Mouse (Mus musculus) heart, postnatal 36 days (tissue): Measurements from ENCODE around the gene Olfr845. TPM values are rescaled to one million over a fixed set of nuclear protein-coding genes. Genes with fewer than 3 reads are reported as not detected.

ENCODE experiments used
- DNase-seq, 2 experiments: peaks; one replicate each; pipeline ENCODE4 v3.0.0; 2021 to 2022
- intact Hi-C: fragments of 180-260 bp; cut with DNase I; formaldehyde crosslinking; loops from one replicate; pipeline ENCODE4 v1.15.1; 2025
- total RNA-seq, 2 experiments: library from RNA; stranded (reverse); gene quantifications; 2 replicates each; pipeline ENCODE4 v1.2.3; 2021

Gene Olfr845
- total RNA-seq, result not detected

DNA sequence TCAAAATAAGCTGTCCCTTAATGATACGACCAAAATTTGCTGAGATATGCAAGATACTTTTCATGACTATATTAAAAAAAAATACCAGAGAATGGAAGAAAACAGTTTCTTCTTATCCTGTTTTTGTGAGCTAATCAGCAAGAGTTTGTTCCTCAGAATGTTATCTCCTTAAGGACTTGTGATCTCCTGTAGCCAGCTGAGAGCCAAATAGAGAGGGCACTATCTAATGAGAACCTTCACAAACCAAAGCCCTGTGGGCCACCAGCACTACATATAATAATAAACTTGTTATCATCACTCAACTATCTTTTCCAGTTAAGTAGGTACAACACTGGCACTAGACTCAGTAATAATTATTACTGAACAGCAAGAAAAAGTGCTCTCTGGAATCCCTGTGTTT is at the start of gene Olfr845:
TSS of gene Olfr845 (plus strand) at position 301 of the 400 bp plus-strand sequence.
- intact Hi-C loops, result no loop called here
- DNase-seq, result no peak

DNA sequence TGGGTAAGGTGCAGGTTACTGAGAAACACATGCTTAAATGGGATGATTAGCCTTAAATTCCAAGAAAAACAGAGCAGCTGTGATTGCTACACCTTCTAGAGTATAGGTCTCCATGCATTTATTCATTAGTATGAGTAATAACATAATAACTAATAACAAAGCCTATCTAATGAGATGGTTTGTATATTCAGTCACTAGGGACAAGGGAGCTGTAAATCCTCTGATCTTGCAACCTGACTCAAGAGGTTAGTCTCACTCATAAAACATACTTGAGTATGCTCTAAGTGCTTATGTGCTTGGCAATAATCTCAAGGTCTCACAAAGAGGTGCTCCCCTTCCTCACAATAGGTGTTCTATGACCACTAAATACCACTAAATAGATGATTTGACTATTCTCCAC is 20.2 kb upstream of the Olfr845 start, which contains the start of gene Olfr844:
TSS of gene Olfr844 (plus strand) at position 301 of the 400 bp plus-strand sequence.
- intact Hi-C loops, result no loop called here
- DNase-seq, result no peak

DNA sequence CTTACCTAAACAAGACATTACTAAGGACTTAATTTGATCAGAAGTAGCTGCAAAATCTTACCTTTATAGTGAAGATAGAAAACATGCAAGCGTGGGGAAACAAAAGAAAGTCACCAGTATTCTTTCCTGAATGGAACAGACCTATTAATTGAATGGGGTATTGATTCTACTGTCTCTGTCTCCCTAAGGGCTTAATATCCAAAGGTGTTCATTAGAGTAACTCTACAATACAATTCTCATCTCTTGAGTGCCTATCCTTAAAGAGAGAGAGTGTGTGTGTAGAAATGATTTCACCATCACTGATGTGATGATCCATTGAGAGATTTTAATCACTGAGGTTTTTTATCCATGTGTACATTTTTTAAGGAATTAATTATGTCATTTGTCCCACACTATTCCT is 27.6 kb downstream of the Olfr845 start, which contains the start of gene Olfr846:
TSS of gene Olfr846 (minus strand) at position 101 of the 400 bp plus-strand sequence.
- intact Hi-C loops, result no loop called here
- DNase-seq, result no peak

DNA sequence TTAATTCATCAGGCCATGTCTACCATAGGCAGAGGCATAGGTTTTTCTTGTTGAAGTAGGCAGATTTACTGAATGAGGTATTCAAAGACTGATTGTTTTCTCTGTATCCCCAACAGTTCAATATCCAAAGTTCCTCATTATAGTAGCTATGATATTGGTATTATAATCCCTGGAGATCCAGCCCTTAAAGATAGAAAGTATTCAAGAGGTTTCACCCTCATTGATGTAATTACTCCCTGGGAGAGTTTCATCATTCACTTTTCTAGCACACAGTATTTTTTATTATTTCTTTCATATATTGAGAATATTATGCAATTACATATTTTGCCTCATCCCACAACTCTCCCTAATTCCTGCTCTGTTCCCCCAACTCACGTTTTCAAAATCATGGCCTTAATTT is 42.3 kb downstream of the Olfr845 start, which contains the start of gene Olfr847:
TSS of gene Olfr847 (minus strand) at position 101 of the 400 bp plus-strand sequence.
- intact Hi-C loops, result no loop called here
- no peak for DNase-seq

Other genes starting within 250 kb of the Olfr845 start
- gene Olfr836, start 216.1 kb upstream of the Olfr845 start, total RNA-seq, result not detected
- gene Olfr837, start 200.1 kb upstream of the Olfr845 start, total RNA-seq, result not detected
- not detected for gene Olfr839-ps1, start 159.1 kb upstream of the Olfr845 start, total RNA-seq
- gene Olfr843, start 84.5 kb upstream of the Olfr845 start, total RNA-seq, result not detected
- gene Olfr844, start 20.1 kb upstream of the Olfr845 start, total RNA-seq, result not detected
- gene Olfr846, start 27.5 kb downstream of the Olfr845 start, total RNA-seq, result not detected
- not detected for gene Olfr847, start 42.2 kb downstream of the Olfr845 start, total RNA-seq
- not detected for gene Olfr849, start 103.8 kb downstream of the Olfr845 start, total RNA-seq
- not detected for gene Olfr850, start 141.8 kb downstream of the Olfr845 start, total RNA-seq
- gene Olfr851, start 156.8 kb downstream of the Olfr845 start, total RNA-seq, result not detected
- gene Olfr853, start 204.6 kb downstream of the Olfr845 start, total RNA-seq, result not detected
- not detected for gene Olfr854, start 230.9 kb downstream of the Olfr845 start, total RNA-seq
- gene Olfr855, start 246.2 kb downstream of the Olfr845 start, total RNA-seq, result not detected